Mouse (Mus musculus): Measurements from ENCODE around the gene Tcf3.

Gene Tcf3

DNA sequence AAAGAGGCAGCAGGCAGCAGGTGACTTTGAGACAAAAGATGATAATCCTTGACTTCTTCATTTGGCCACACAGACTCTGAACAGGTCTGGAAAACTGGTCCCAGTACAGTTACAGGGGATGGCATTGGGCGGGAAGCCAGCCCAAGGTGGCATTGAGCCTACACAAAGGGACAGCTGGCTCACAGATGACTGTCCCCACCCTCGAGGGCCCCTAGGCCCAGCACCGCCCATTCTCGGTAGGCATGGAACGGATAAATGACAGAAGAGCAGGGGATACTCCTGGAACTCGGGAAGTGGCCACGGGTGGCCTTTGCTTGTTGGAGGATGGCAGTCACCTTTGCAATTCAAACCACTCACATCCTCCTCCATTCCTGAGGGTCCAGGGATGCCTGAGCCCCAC, 48.1 kb downstream of the Tcf3 start:
- DNase-seq: peak; percentile 79 to 84

DNA sequence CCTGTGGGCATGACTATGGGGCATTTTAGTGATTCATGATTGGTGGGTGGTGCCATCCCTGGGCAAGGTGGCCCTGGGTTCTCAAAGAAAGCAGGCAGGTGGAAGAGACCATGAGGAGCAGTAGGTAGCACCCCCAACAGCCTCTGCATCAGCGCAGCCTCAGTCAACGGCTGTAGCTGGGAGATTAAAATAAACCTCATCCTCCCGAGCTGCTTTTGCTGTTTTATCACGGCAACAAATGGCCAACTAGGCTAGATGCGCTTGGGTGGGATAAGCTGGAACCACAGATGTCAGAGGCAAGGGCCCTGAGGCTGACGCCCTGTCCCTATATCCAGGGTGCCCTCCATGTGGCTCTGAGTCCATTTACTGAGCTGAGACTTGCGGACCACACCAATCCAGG, 48.7 kb downstream of the Tcf3 start:
- DNase-seq: no peak

DNA sequence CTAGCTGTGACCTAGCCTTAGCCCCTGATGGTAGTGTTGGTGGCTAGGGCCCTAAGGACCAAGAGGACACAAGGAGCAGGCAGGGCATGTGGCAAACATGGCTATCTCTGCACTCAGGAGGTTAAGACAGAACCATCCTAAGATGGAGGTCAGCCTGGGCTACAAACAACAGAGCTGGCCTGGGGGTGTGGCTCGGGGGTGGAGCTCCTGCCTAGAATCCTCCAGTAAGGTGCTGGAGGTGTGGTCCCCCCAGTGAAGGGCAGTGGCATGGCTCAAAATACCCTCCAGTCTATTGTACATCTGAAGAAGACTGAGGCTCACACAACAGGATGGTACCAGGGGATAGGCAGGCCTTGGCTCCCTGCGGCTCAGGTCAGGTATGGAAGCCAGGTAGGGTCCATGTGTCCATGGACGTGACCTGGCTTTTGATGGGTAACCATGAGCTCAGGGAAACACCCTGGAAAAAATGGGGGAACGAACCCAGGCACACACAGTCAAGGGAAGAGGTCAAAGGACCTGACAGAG, 49.3 kb downstream of the Tcf3 start:
- DNase-seq: peak in 1 of 2 experiments; percentile 56

DNA sequence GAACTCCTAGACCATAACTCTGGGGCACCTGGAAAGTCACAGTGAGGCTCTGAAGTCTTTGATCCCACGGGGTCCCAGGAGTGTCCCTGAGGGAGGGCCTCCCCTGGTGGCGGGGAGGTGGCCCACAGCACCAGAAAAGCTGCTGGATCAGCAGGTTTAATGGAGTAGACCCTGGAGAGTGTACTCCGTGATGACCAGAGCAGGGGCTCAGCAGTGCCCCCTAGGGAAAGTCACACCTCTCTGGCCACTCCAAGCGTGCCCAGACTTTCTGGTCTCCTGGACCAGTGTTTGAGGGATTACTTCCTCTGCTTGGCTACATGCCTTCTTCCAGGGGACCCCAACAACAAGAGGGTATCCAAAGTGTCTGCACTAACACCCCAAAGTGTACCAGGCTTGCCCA, 50.0 kb downstream of the Tcf3 start:
- DNase-seq: peak; percentile 52 to 62

DNA sequence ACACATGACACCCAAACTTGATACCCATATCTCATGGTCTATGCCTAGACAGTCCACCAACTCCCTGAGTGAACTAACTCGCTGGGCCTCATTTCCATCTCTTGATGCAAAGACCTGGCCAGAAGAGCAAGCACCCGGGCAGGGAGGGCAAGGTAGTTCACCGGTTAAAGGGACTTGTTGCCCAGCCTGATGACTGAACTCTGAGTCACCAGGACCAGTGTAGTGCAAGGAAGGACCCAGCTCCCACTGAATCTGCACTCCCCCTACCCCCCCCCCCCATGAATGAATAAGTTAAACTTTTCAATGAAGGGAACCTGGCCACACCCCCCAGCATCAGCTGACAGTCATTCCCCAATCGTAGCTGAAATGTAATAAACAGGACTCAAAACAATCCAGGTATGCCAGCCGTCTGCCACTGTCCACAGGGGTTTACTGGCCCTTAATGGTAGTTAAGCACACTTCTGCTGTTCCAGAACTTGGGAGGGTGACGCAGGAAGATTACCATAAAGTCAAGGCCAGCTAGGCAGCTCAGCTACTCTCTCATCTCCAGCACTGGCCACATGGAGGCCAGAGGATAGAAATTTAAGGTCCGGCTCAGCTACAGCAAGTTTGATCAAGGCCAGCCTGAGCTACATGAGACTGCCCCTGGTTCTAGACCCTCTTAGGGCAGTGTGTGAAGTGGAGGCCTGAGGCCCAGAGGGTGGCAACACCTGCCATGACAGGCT, 50.6 kb downstream of the Tcf3 start:
- no peak for DNase-seq

DNA sequence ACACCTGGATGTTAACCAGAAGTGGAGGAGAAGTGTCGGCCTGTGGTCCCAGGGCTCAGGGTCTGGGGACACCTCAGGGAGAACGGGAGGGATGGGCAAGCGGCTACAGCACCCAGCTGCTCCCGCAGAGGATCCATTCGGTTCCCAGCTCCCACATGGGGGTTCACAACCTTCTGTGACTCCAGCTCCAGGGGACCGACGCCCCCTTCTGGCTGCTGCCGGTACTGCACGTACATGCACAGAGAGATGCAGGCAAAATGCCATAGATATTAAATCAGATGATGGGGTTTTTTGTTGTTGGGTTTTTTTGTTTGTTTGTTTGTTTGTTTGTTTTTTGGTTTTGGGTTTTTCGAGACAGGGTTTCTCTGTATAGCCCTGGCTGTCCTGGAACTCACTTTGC, 55.7 kb downstream of the Tcf3 start:
- DNase-seq: peak; percentile 63 to 80

DNA sequence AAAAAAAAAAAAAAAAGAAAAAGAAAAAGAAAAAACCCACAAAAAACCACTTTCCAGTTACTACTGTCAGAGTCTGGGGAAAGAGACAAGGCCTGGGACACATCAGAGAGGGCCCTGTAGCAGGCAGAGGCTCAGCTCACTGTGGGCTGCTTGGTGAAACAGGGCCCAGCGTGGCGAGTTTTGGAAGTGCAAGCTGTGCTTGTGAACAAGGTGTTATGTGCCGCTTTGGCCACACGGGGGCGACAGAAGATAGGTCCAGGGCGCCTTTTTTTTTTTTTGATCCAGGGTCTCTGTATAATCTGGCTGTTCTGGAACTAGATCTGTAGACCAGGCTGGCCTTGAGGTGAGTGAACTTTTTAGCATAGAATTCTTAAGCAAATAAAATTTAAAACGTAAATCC, 57.3 kb downstream of the Tcf3 start:
- DNase-seq: peak; percentile 99

DNA sequence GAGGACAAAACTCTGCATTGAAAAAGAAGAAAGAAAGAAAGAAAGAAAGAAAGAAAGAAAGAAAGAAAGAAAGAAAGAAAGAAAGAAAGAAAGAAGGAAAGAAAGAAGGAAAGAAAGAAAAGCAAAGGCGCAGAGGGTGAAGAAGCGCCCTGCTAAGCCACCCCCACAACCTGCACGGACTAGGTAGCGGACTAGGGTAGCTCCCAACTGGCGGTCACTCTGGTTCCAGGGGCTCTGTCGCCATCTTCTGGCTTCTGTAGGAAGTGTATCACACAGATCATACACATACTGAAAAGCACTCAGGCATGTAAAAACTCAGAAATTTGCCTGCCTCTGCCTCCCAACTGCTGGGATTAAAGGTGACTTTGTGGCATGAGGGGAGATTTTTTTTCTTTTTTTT, 59.4 kb downstream of the Tcf3 start:
- DNase-seq: peak; percentile 90

DNA sequence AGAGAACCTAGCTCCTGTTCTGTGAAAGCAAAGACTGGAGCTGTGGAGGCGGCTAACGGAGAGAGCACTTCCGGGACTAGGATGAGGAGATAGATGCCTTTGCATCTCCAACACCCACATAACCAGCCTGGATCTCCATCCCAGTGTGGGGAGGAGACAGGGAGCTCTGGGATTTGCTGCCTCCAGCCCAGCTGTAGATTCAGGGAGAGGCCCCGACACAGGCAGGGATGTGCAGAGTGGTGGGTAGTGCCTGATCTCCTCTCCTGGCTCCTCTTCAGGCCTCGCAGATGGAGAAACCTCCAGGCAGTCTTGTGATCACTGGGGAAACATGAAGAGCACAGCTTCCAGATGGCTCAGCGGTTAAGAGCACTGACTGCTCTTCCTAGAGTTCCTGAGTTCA, 60.7 kb downstream of the Tcf3 start:
- no peak for DNase-seq

DNA sequence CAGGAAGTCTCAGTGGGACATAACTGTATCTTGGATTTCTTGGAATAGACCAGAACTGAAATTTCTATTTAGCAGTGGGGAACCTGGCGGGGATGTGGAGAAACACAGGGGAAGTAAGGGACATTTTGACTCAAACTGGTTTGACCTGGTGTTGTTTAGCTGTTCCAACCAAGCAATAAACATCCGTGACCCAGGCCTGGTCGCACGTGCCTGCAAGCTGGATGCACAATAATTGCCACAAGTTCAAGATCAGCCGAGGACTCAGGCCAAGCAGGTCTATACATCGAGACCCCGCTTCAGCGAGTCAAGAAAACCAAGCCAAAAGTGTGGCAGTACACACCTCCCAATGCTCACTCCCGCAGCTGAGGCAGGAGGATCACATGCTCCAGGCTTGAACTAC, 61.5 kb downstream of the Tcf3 start:
- no peak for DNase-seq

DNA sequence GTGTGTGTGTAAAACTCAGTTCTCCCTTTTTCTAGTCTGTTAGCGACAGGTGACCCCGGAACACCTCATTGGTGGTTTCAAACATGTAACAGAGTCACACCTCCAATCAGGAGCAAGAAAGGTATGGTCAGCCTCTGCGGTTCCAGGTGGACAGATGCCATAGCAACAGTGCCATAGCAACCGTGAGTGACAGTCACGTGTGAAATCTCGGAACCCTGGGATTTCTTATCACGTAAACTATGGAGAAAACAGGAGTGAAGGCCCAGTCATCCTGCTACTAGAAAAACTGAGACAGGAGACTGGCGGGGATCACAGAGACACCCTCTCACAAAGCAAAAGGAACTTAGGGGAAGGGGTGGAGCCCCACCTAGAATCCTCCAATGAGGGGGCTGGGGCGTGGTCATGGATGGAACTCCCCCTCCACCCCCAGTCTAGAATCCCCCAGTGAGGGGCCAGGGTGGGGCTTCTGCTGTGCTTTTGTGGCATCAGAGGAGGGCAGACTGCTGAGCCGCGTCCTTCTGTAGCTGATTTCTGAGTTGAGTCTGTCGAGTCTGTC, 62.0 kb downstream of the Tcf3 start:
- DNase-seq: peak; percentile 88 to 91

DNA sequence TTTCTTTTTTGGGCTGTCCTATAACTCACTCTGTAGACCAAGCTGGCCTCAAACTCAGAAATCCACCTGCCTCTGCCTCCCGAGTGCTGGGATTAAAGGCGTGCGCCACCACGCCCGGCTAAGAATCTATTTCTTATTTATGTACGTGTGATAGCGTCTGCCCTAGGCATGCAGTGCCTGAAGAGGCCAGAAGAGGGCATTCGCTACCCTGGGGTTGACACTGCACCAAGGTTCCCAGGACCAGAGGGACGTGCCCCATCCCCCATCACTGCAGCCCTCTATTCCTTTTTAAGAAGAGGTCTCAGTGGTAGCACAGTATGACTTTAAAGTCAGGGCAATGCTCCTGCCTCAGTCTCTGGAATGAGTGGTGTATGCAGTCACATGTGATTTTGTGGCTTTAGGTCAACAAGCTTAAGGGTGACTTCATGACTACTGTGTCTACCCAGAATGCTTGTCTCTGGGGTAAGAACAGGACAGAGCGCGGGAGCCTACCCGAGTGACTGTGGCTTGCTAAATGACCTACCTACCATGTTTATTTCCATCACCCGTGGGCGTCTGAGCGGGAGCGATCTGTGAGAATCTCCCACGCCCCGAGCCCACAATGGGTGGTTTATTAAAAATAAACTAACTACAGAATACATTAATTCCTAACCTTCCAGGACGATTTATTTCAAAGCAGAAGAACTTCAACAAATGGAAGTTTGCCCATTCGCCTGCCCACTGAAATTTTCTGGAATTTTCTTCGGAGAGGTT, 63.3 kb downstream of the Tcf3 start:
- no peak for DNase-seq

DNA sequence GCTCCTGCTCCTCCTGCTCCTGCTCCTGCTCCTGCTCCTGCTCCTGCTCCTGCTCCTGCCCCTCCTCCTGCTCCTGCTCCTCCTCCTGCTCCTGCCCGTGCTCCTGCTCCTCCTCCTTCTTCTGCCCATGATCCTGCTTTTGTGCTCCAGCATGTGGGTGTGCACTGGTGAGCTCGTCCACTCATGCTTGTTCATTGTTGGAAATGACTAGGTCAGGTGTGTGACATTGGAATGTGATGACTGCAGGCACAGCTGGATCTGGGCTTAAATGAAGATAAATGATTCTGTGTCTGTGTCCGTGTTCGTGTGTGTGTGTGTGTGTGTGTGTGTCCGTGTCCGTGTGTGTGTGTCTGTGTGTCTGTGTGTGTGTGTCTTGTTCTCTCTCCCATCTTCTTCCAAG, 65.1 kb downstream of the Tcf3 start:
- DNase-seq: no peak

DNA sequence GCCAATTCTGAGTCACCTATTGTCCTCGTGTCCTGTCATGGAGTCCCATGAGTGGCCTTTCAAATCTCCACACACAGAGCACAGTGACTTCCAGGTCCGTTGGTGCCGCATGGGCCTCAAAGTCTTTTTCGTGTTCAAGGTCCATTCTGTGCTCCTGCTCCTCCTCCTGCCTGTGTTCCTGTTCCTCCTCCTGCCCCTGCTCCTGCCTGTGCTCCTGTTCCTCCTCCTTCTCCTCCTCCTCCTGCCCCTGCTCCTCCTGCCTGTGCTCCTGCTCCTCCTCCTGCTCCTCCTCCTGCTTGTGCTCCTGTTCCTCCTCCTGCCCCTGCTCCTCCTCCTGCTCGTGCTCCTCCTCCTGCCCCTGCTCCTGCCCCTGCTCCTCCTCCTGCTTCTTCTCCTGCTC, 65.5 kb downstream of the Tcf3 start:
- no peak for DNase-seq

DNA sequence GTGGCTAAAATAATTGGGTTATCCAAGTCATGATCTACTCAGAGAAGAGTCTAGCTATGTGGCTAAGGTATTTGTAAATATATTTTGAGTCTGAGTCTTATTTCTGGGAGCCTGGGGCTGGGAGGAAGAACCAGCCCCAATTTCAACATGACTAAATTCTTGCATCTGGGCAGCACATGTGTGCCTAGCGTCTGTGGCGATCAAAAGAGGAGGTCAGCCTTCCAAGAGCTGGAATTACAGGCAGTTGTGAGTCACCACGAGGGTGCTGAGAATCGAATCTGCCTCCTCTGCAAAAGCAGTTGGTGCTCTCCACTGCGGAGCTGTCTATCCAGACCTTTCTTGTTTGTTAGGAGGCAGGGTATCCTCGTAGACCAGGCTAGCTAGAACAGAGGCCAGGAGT, 67.7 kb downstream of the Tcf3 start:
- no peak for DNase-seq

DNA sequence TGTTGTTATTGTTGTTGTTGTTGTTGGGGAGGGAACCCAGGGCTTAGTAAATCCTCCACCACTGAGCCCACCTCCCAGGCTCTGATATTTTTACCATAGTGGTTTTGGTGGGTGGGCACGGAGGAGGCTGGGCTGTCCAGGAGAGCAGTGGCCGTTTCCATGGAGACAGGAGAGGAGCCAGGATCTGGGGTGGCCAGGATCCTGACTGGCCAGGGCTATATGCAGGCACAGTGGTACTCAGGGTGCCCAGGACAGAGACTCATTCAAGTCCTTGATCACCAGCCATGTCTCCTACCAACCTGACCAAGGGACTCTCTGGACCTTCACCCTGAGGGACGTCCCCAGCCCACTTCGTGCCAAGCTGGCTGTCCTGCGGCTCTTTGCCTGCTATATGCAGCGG, 69.7 kb downstream of the Tcf3 start:
- peak; percentile 66 to 77 for DNase-seq
